Mouse (Mus musculus): Measurements from ENCODE around the gene Iffo2. TPM values are rescaled to one million over a fixed set of nuclear protein-coding genes. Genes with fewer than 3 reads are reported as not detected.

Iffo2 gene
- polyA plus RNA-seq, 1 experiment from 2014 or later, result 15.5 TPM

DNA sequence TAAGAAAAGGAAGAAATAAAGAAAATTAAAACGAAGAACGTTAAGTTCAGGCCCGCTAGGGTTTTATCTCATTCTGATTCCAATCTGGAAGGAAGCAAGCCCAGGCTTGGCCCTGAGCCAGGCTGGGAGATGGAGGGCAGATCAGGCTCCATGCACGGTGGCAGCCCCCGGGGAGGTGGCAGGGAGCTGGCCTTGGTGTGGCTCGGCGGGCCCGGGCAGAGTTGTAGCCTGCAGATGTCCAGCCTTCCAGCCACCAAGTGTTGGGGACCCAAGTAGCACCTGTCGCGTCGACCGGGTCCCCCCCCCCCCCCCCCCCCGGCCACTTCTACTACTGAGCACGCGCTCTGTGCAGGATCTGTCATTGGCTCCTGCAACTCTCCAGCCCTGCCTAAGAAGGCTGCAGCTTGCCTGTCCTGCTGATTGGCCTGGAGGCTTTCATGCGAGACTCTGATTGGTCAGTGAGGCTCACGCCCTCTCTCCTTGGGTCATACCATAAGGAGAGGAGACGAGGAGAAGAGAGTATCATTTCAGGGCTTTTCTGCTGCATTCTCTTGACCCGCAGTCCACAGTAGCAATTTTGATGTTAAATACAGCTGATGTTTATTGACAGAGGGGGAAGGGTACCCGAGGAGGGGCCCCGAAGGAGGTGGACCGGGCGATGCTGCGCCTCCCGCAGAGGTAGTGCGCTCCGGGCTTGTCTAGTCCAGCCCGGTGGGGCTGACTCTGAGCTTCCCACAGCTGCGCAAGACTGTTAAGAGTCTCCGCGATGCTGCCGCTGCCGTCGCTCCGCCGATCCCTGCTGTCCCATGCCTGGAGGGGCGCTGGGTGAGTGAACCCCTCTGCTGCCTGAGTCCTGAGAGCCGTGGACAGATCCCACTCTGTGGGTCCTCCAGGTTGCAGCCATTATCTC lies 92.3 kb downstream of the Iffo2 start, which contains the start of gene Aldh4a1:
TSS of gene Aldh4a1 (plus strand) at position 494 of the 910 bp plus-strand sequence.
- ATAC-seq (peak; percentile 97), DNase-seq (ENCODE audit: low read depth, low spot score) (peak; percentile 86)
- CTCF ChIA-PET, result interaction anchor here (1.5 to 3.2 kb wide), 3 partner anchors 10 to 15 kb away, joined by 4 to 18 read pairs (median 5); no protein-coding TSS in a partner anchor
- in situ Hi-C loops (cut with MboI; ENCODE audit: low pct_unique_long_range_greater_than_20kb), result no loop called here
- no peaks in the 10 kb centered on the region for H3K27me3 ChIP-seq
- no peak for TF ChIP-seq CTCF (IDR thresholded peaks at IDR 0.05)
- POLR2A ChIA-PET, result interaction anchor here (1.0 to 1.4 kb wide), 3 partner anchors 11 to 20 kb away, joined by 3 to 6 read pairs (median 5); partner anchors contain the start of gene Gm21969

DNA sequence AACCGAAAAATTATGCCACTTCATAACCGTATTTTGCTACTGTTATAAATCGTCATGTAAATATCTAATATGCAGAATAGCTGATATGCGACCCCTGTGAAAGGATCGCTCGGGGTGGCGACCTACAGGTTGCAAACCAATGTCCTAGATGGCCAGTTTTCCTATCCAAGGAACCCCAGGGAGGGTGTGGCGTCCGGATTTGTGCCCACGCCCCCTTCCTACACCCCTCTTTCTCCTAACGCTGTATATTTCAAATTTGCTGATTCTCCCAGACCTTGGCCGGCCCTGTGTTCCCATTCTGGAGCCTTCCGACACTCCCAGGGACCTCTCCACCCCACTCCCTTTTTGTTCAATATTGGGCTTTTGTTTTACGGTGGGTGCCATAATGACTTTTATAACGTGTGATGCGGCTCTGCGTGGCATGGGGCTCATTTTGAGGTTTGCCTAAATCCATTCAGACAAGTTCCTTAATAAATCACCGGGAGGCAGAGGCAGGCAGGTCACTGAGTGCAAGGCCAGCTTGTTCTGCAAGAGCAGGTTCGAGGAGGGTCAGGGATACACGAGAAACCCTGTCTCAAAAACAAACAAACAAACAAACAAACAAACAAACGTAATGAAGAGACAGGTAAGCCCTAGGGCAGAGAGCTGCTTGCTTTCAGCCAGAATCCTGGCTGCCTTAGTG lies 93.2 kb downstream of the Iffo2 start:
- ATAC-seq (no peak), DNase-seq (ENCODE audit: low read depth, low spot score) (no peak)
- in situ Hi-C loops (cut with MboI; ENCODE audit: low pct_unique_long_range_greater_than_20kb), result no loop called here
- POLR2A ChIA-PET, result interaction anchor here (1.3 to 1.4 kb wide), 2 partner anchors 13 to 21 kb away, joined by 3 to 5 read pairs; partner anchors contain the start of gene Gm21969
- TF ChIP-seq CTCF (IDR thresholded peaks at IDR 0.05), result no peak
- H3K27me3 ChIP-seq, result no peaks in the 10 kb centered on the region
- CTCF ChIA-PET, result interaction anchor here (1.5 to 3.2 kb wide), 3 partner anchors 11 to 14 kb away, joined by 4 to 18 read pairs (median 5); no protein-coding TSS in a partner anchor

DNA sequence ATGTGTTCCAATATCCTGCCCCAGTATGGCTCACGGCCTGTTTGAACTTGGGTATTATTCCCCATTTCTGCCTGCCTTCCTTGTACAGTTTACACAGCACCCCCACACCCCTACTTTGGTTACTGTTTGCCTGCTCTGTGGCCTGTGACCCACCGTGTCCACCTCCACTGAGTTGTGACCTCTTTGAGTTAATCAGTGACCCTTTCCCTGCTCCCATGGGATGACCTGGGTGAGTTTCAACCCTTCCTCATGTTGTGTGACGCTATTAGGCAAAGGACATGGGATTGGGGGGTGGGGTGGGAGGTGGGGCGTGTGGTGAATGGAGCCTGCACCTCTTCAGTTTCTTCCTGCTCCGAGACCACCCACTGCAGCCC lies 93.8 kb downstream of the Iffo2 start:
- no peaks in the 10 kb centered on the region for H3K27me3 ChIP-seq
- TF ChIP-seq CTCF (IDR thresholded peaks at IDR 0.05), result no peak
- ATAC-seq, result no peak
- DNase-seq (ENCODE audit: low read depth, low spot score), result no peak
- ChIA-PET POLR2A (no interaction called here), CTCF (interaction anchor here (1.9 kb wide), 1 partner anchor 12 kb away, joined by 5 read pairs; no protein-coding TSS in a partner anchor)
- in situ Hi-C loops (cut with MboI; ENCODE audit: low pct_unique_long_range_greater_than_20kb), result no loop called here

DNA sequence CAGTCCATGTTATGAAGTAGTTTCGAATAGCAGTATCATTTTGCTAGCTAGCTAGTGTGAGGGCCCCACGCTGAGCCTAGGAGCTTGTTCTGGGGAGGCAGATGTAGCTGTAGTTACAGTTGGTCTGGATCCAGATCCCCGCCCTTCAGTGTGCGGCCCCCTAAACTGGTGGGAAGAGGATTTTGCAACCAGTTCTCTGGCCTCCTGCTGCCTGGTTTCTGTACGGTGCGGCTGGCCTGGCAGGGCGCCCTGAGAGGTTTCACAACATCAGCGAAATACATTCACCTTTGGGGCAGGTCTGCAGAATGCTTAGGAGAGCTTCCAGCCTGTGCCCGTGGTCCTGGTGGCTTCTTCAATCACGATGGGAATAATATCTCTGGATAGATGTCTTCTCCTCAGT lies 94.4 kb downstream of the Iffo2 start:
- CTCF ChIA-PET, result no interaction called here
- no peaks in the 10 kb centered on the region for H3K27me3 ChIP-seq
- ATAC-seq (no peak), DNase-seq (ENCODE audit: low read depth, low spot score) (no peak)
- no peak for TF ChIP-seq CTCF (IDR thresholded peaks at IDR 0.05)
- in situ Hi-C loops (cut with MboI; ENCODE audit: low pct_unique_long_range_greater_than_20kb), result no loop called here
- POLR2A ChIA-PET, result no interaction called here

DNA sequence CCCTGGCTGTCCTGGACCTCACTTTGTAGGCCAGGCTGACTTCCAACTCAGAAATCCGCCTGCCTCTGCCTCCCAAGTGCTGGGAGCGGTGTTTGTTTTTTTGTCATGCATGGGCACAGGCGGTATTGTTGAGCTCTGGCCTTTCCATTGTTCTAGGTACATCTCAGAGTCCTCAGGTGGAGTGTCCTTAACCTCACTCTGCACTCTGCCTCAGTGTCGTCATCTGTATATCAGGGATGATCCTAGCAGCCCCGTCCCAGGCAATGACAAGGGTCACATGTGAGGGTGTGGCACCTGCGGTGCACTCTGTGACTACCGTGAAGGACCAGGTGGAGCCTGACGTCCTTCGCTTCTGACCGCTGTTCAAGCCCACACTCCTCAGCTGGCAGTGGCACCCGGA lies 97.0 kb downstream of the Iffo2 start:
- ATAC-seq (no peak), DNase-seq (ENCODE audit: low read depth, low spot score) (no peak)
- ChIA-PET POLR2A (no interaction called here), CTCF (no interaction called here)
- TF ChIP-seq CTCF (IDR thresholded peaks at IDR 0.05), result no peak
- in situ Hi-C loops (cut with MboI; ENCODE audit: low pct_unique_long_range_greater_than_20kb), result no loop called here
- no peaks in the 10 kb centered on the region for H3K27me3 ChIP-seq

DNA sequence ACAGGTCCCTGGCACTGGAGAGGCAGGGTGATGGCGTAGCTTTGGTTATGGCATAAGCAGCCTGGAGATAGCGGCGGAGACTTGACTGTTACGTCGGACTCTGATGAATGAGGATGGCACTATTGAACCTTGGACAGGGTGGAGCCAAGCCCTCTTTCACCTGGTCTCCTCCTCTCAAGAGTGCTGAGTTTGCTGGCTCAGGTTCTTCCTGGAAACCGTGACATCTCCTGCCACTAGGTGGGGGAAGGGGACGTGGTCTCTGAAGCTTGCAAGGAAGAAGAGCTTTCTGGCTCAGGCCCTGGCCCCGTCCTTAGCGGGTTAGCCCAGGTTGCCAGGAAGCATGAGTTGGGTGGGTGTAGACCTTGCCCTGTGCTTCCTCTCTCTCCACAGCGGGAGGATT lies 99.8 kb downstream of the Iffo2 start:
- no peak for DNase-seq (ENCODE audit: low read depth, low spot score)
- no peak for ATAC-seq
- ChIA-PET CTCF (interaction anchor here (1.2 kb wide), 1 partner anchor 14 kb away, joined by 3 read pairs; no protein-coding TSS in a partner anchor), POLR2A (no interaction called here)
- in situ Hi-C loops (cut with MboI; ENCODE audit: low pct_unique_long_range_greater_than_20kb), result loop anchor here (5.0 kb wide), 1 partner anchor 158 kb away; no protein-coding TSS in a partner anchor
- no peak for TF ChIP-seq CTCF (IDR thresholded peaks at IDR 0.05)
- H3K27me3 ChIP-seq, result no peaks in the 10 kb centered on the region

DNA sequence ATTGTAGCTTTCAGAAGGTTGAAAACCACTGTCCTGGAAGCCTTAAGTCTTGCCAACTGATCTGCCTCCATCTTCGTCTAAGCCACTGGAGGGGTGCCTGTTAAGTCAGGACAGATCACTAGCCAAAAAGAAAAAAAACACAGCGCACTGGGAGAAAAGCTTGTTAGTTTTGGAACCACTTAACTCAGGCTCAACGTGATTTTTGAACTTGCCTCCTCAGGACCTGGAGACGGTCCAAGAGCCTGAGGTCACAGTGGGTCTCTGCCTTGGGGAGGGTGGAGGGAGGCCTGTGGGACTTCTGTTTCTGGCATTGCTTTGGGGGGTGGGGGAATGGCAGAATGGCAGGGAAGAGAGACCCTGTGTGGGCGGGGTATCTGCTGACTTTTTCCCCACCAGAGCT lies 100.8 kb downstream of the Iffo2 start:
- in situ Hi-C loops (cut with MboI; ENCODE audit: low pct_unique_long_range_greater_than_20kb), result loop anchor here (5.0 kb wide), 1 partner anchor 159 kb away; no protein-coding TSS in a partner anchor
- H3K27me3 ChIP-seq, result no peaks in the 10 kb centered on the region
- ATAC-seq (no peak), DNase-seq (ENCODE audit: low read depth, low spot score) (no peak)
- ChIA-PET POLR2A (no interaction called here), CTCF (no interaction called here)
- TF ChIP-seq CTCF (IDR thresholded peaks at IDR 0.05), result no peak

DNA sequence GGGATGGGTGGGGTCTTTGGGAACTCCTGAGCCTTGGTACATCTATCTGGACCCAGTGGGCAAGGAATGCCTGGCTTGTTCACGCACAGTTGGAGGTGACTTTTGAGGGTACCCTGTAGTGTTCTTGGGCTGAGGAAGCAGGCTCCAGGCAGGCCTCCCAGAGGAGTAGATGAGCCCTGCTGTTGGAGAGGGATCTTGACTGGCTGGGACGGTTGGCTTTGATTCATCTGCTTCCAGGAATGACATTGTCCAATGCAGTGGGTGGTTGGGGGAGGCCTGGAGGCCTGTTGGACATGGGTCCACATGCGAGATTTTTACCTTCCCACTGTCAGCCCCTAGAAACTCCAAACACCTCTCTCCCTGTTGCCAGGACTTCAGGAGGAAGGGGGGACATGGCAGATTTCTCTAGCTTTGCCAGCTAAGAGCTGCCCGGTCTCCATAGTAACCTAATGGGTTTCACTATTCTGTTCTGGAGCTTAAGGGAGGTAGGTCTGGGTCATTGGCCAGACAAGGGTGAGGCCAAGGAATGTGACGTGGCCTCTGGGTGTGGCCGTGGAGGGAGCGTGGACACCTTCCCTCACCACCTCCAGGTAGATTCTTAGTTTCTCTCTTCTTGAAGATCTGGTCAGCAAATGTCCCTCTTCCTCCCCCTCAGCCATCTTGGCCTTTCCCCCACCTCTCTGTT lies 101.4 kb downstream of the Iffo2 start:
- TF ChIP-seq CTCF (IDR thresholded peaks at IDR 0.05), result no peak
- no peaks in the 10 kb centered on the region for H3K27me3 ChIP-seq
- ATAC-seq, result no peak
- CTCF ChIA-PET, result no interaction called here
- in situ Hi-C loops (cut with MboI; ENCODE audit: low pct_unique_long_range_greater_than_20kb), result loop anchor here (5.0 kb wide), 1 partner anchor 159 kb away; no protein-coding TSS in a partner anchor
- no peak for DNase-seq (ENCODE audit: low read depth, low spot score)
- POLR2A ChIA-PET, result no interaction called here

DNA sequence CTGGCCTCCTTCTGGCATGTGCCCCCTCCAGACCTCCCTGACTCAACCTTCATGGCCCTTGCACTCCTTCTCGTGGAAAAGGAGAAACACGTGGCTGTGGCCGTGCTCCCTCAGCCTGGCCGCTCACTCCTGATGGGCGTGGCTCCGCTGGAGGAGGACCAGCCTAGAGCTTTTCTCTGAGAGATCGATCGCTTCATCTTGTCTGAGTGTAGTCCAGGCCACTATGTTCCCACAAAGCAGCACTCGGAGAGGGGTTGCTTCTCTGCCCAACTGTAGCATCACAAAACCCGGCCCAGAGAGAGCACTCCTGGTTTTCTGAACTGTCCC lies 101.9 kb downstream of the Iffo2 start:
- no peak for TF ChIP-seq CTCF (IDR thresholded peaks at IDR 0.05)
- ATAC-seq (no peak), DNase-seq (ENCODE audit: low read depth, low spot score) (no peak)
- ChIA-PET POLR2A (no interaction called here), CTCF (no interaction called here)
- in situ Hi-C loops (cut with MboI; ENCODE audit: low pct_unique_long_range_greater_than_20kb), result loop anchor here (5.0 kb wide), 1 partner anchor 160 kb away; no protein-coding TSS in a partner anchor
- no peaks in the 10 kb centered on the region for H3K27me3 ChIP-seq

DNA sequence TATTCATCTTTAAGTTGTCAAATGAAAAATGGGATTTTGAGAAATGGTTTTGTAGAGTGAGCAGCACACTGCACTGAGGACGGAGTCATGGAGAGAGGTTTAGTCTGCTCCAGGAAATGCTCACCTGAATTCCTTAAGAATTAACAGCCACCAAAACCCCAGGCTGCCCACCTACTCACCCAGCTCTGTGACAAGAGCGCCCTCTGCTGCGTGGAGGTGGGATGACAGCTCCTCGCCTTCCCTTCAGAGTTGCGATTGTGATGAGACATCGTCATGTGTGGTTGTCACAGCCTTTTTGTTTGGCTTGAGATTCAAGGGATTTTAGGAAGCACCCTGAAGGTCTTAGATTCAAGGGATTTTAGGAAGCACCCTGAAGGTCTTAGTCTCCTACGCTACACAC lies 106.0 kb downstream of the Iffo2 start:
- ChIA-PET CTCF (interaction anchor here (0.8 to 1.5 kb wide), 10 partner anchors 11 to 207 kb away, joined by 3 to 5 read pairs (median 4); partner anchors contain the start of gene Aldh4a1), POLR2A (interaction anchor here (1.4 kb wide), 1 partner anchor 13 kb away, joined by 3 read pairs; the partner anchor contains the start of gene Aldh4a1)
- DNase-seq (ENCODE audit: low read depth, low spot score), result no peak
- no peak for ATAC-seq
- no peaks in the 10 kb centered on the region for H3K27me3 ChIP-seq
- in situ Hi-C loops (cut with MboI; ENCODE audit: low pct_unique_long_range_greater_than_20kb), result no loop called here
- TF ChIP-seq CTCF (IDR thresholded peaks at IDR 0.05), result no peak

Measured in Patski (cell line).